Mouse (Mus musculus) liver, embryonic 12.5 days (tissue): Measurements from ENCODE around the gene Grm1. TPM values are rescaled to one million over a fixed set of nuclear protein-coding genes. Genes with fewer than 3 reads are reported as not detected.

Source experiments
- ATAC-seq: fragments of 200-750 bp; cut with Nextera tagmentation; 2 replicates; pipeline ENCODE4 v1.8.0; 2017; ENCODE audit warnings: moderate number of reproducible peaks, mild to moderate bottlenecking, moderate library complexity
- H3K27ac ChIP-seq: fragments of 300-500 bp; sonication (generic); 2 replicates; pipeline ENCODE4 v1.5.1; 2016; ENCODE audit warnings: mild to moderate bottlenecking
- H3K27me3 ChIP-seq: fragments of 300-500 bp; sonication (generic); replicated peaks from 2 replicates; pipeline ENCODE4 v1.6.1; 2016; ENCODE audit warnings: mild to moderate bottlenecking, moderate library complexity
- H3K36me3 ChIP-seq: fragments of 300-500 bp; sonication (generic); 2 replicates; pipeline ENCODE4 v1.6.1; 2016; ENCODE audit warnings: mild to moderate bottlenecking, moderate library complexity
- H3K4me1 ChIP-seq: fragments of 300-500 bp; sonication (generic); 2 replicates; pipeline ENCODE4 v1.6.1; 2016
- H3K4me2 ChIP-seq: fragments of 300-500 bp; sonication (generic); 2 replicates; pipeline ENCODE4 v1.6.1; 2016; ENCODE audit warnings: mild to moderate bottlenecking, moderate library complexity
- H3K4me3 ChIP-seq: fragments of 300-500 bp; sonication (generic); 2 replicates; pipeline ENCODE4 v1.5.1; 2016; ENCODE audit warnings: mild to moderate bottlenecking, moderate library complexity
- H3K9ac ChIP-seq: fragments of 300-500 bp; sonication (generic); 2 replicates; pipeline ENCODE4 v1.6.1; 2016; ENCODE audit warnings: mild to moderate bottlenecking, moderate library complexity
- H3K9me3 ChIP-seq: fragments of 300-500 bp; sonication (generic); replicated peaks from 2 replicates; pipeline ENCODE4 v1.6.1; 2016; ENCODE audit warnings: mild to moderate bottlenecking, moderate library complexity
- WGBS: fragments of 180-500 bp; shearing (Covaris S2); methylation state at CpG from one replicate; pipeline ENCODE4 v1.1.7; 2016; ENCODE audit not compliant: insufficient replicate concordance; 5-methylcytosine and 5-hydroxymethylcytosine counted together
- polyA plus RNA-seq: library from polyadenylated mRNA; unstranded; fragments of >200 nt; fragmentation: Nextera tagmentation; extraction: Ambion mirVana; gene quantifications from 2 replicates; pipeline ENCODE4 v1.2.1, GENCODE M21; 2016

Gene Grm1
- polyA plus RNA-seq, 1 experiment from 2014 or later, result not detected

- Histone ChIP-seq H3K27me3 (no peaks in the 10 kb centered on the region), H3K9me3 (no peaks in the 10 kb centered on the region), H3K27ac (no peak overlapping the region), H3K4me2 (no peak overlapping the region), H3K4me1 (no peaks in the 10 kb centered on the region), H3K36me3 (no peaks in the 10 kb centered on the region), H3K4me3 (no peak overlapping the region), H3K9ac (no peak overlapping the region)
- ATAC-seq, result no peak
- WGBS, result 59% methylated on average over 2 of the region's 2 CpGs
These were observed 215.9 kb downstream of the Grm1 start for GRCm38 (mm10) chr10:10866278-10866677.

DNA sequence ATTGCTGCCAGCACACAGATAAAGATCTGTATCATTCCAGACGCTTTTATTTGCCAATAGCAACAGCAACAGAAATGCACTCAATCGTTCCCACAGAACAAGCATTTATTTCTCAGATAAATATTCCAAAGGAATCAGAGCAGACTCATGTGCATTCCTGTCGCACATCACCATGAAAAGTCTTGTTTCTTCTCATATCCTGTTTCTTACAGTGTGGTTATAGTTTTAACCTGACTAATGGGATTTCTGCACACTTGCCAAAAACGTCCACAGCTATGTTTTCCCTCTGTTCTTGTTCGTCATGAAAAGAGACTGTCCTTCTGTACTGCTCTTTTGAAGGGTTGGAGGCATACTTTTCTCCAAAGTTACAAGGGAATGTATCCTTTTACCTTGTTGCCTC lies 217.4 kb downstream of the Grm1 start:
- H3K4me1 ChIP-seq, result no peaks in the 10 kb centered on the region
- no peaks in the 10 kb centered on the region for H3K9me3 ChIP-seq
- no peaks in the 10 kb centered on the region for H3K36me3 ChIP-seq
- no peak overlapping the region for H3K9ac ChIP-seq
- ATAC-seq, result no peak
- 48% methylated on average over 5 of the region's 5 CpGs for WGBS
- H3K4me2 ChIP-seq, result no peak overlapping the region
- no peaks in the 10 kb centered on the region for H3K27me3 ChIP-seq
- no peak overlapping the region for H3K4me3 ChIP-seq
- H3K27ac ChIP-seq, result no peak overlapping the region

DNA sequence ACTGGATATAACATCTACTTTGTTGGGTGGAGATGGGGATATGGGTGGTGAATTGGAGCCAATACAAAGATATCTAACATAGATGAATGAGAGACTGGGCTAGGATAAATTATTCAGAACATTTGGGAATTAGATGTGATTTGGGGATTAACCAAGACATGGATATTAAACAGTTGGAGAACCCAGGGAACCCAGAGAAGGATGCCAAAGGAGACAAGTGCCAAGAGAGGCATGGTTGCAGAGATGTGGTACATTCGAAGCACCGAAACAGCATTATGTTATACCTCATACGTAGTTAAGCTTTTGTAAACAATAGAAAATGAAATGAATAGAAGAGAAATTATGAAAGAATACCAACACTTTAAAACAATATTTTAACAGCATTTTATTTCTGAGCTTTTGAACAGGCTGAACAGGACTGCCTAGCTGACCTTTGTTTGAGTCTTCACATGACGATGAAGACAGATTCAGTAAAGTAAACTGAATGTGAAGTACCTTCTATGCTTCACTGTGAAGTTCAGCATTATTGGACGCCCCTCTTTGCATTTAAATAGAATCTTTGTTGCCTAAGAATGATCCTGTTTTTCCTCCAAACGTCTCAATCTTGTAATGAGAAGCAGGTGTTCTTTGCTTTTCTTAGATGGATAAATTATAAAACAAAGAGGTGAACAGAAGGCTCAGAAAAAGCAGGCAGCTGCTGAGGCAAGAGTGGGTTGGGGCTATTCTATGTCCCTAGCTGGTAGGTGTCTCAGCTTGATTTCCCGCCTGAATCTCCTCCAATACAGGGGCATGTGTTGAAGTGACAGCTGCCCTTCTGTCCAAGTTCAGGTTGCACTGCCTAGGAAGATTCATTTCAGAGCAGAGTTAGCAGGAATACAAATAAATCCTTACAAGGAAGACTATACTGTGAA lies 234.5 kb downstream of the Grm1 start:
- H3K4me2 ChIP-seq, result no peak overlapping the region
- H3K4me3 ChIP-seq, result no peak overlapping the region
- no peak for ATAC-seq
- H3K27ac ChIP-seq, result no peak overlapping the region
- H3K4me1 ChIP-seq, result no peaks in the 10 kb centered on the region
- WGBS, result 61% methylated on average over 7 of the region's 7 CpGs
- H3K36me3 ChIP-seq, result no peaks in the 10 kb centered on the region
- H3K27me3 ChIP-seq, result no peaks in the 10 kb centered on the region
- no peaks in the 10 kb centered on the region for H3K9me3 ChIP-seq
- H3K9ac ChIP-seq, result no peak overlapping the region

- H3K9me3 ChIP-seq, result no peaks in the 10 kb centered on the region
- no peak overlapping the region for H3K27ac ChIP-seq
- H3K36me3 ChIP-seq, result no peaks in the 10 kb centered on the region
- WGBS, result 59% methylated on average over 5 of the region's 5 CpGs
- no peak overlapping the region for H3K4me2 ChIP-seq
- ATAC-seq, result no peak
- H3K4me3 ChIP-seq, result no peak overlapping the region
- H3K27me3 ChIP-seq, result no peaks in the 10 kb centered on the region
- no peaks in the 10 kb centered on the region for H3K4me1 ChIP-seq
- no peak overlapping the region for H3K9ac ChIP-seq
These were observed 237.0 kb downstream of the Grm1 start for GRCm38 (mm10) chr10:10845059-10845685.

DNA sequence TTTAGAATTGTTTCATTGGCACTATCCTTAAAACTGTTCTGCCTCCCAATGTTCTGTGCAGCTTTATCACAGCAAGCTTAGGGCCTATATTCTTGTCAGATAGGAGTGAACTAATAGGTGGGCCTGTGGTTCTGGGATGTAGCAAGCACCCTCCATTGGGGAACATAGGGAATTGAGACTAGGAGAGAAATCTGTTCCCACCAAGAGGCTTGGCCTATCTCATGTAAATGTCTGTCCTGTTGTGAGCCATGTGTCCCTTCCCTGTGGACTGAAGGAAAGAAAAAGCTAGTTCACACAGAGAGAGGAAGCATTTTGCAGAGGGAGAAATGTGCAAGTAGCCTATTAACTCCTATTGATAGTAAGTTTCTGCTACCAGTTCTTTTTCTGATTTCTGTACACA lies 246.8 kb downstream of the Grm1 start:
- no peak overlapping the region for H3K4me3 ChIP-seq
- H3K4me1 ChIP-seq, result no peaks in the 10 kb centered on the region
- H3K9ac ChIP-seq, result no peak overlapping the region
- H3K36me3 ChIP-seq, result no peaks in the 10 kb centered on the region
- no peaks in the 10 kb centered on the region for H3K9me3 ChIP-seq
- H3K27me3 ChIP-seq, result no peaks in the 10 kb centered on the region
- H3K27ac ChIP-seq, result no peak overlapping the region
- ATAC-seq, result no peak
- no peak overlapping the region for H3K4me2 ChIP-seq

DNA sequence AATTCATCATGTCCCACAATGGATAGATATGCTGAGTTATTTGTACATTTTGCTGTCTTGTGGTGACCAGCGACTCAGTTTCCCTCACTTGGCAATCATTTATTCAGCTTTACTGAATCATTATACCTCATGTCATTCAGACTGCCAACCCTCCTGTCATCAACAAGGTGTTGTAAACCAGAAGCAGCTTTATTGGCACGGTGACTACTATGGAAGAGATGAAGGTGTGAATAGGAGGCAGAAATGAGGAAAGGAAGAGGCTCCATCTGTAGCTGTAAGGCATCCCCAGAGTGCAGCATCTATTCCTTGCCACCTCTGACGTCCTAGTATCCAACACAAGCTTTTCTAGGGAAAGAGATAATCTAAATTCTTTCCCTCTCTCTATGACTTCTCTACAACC lies 247.3 kb downstream of the Grm1 start:
- 49% methylated on average over 3 of the region's 3 CpGs for WGBS
- H3K4me3 ChIP-seq, result no peak overlapping the region

DNA sequence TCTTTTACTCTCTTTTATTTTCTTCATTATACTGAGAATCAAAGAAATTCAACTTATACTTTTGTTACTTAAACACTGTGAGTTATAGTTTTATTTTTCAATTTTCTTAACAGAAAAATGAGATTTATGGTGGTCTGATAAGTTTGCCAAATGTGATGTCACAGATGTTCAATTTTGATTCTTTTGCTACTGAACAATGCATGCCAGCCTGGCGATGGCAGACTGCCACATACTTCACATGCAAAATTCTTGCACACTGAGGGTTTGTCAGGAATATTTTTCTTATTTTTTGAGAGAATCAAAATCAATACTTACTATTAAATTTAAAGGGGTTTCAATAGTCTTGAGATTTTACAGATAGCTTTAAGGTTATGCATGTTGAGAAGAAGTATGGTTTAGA lies 251.0 kb downstream of the Grm1 start:
- Histone ChIP-seq H3K4me3 (no peak overlapping the region), H3K9me3 (no peaks in the 10 kb centered on the region), H3K4me2 (no peak overlapping the region), H3K36me3 (no peaks in the 10 kb centered on the region), H3K4me1 (no peaks in the 10 kb centered on the region), H3K9ac (no peak overlapping the region), H3K27ac (no peak overlapping the region), H3K27me3 (no peaks in the 10 kb centered on the region)
- no peak for ATAC-seq
- WGBS, result 51% methylated on average over 1 of the region's 1 CpGs

More for the DNA sequence above, 247.3 kb downstream of the Grm1 start:
- ATAC-seq, result no peak
- H3K9ac ChIP-seq, result no peak overlapping the region
- H3K4me1 ChIP-seq, result no peaks in the 10 kb centered on the region
- H3K27ac ChIP-seq, result no peak overlapping the region
- H3K9me3 ChIP-seq, result no peaks in the 10 kb centered on the region
- H3K36me3 ChIP-seq, result no peaks in the 10 kb centered on the region
- no peak overlapping the region for H3K4me2 ChIP-seq
- H3K27me3 ChIP-seq, result no peaks in the 10 kb centered on the region

GRCm38 (mm10) chr10:10827308-10827707 lies 254.8 kb downstream of the Grm1 start:
- Histone ChIP-seq H3K27me3 (no peaks in the 10 kb centered on the region), H3K4me3 (no peak overlapping the region), H3K4me1 (no peaks in the 10 kb centered on the region), H3K36me3 (no peaks in the 10 kb centered on the region), H3K4me2 (no peak overlapping the region), H3K9me3 (no peaks in the 10 kb centered on the region), H3K27ac (no peak overlapping the region), H3K9ac (no peak overlapping the region)
- WGBS, result 29% methylated on average over 1 of the region's 1 CpGs
- ATAC-seq, result no peak

DNA sequence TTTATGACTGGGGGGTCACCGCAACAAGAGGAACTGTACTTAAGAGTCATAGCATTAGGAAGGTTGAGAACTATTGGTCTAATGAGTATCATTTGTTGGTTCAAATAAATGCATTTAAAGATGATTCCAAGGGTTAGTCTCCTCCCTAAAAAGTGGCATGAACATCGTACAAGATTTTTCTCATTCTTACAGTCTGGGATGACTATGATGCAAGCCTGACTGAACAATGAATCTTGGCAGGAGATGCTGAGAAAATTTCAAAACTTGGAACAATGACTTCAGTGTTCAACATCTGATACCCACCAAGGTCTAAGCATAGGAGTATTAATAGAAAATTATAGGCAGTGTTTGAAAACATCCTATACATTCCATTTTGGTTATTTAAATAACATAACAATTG lies 264.1 kb downstream of the Grm1 start:
- no peak for ATAC-seq
- Histone ChIP-seq H3K4me1 (no peaks in the 10 kb centered on the region), H3K4me3 (no peak overlapping the region), H3K27me3 (no peaks in the 10 kb centered on the region), H3K36me3 (no peaks in the 10 kb centered on the region), H3K9ac (no peak overlapping the region), H3K4me2 (no peak overlapping the region), H3K27ac (no peak overlapping the region), H3K9me3 (no peaks in the 10 kb centered on the region)
- 72% methylated on average over 2 of the region's 2 CpGs for WGBS

GRCm38 (mm10) chr10:10814631-10815216 lies 267.4 kb downstream of the Grm1 start:
- Histone ChIP-seq H3K9ac (no peak overlapping the region), H3K27me3 (no peaks in the 10 kb centered on the region), H3K4me3 (no peak overlapping the region), H3K27ac (no peak overlapping the region), H3K9me3 (no peaks in the 10 kb centered on the region), H3K36me3 (no peaks in the 10 kb centered on the region), H3K4me1 (no peaks in the 10 kb centered on the region), H3K4me2 (no peak overlapping the region)
- WGBS, result 34% methylated on average over 2 of the region's 2 CpGs
- ATAC-seq, result no peak

DNA sequence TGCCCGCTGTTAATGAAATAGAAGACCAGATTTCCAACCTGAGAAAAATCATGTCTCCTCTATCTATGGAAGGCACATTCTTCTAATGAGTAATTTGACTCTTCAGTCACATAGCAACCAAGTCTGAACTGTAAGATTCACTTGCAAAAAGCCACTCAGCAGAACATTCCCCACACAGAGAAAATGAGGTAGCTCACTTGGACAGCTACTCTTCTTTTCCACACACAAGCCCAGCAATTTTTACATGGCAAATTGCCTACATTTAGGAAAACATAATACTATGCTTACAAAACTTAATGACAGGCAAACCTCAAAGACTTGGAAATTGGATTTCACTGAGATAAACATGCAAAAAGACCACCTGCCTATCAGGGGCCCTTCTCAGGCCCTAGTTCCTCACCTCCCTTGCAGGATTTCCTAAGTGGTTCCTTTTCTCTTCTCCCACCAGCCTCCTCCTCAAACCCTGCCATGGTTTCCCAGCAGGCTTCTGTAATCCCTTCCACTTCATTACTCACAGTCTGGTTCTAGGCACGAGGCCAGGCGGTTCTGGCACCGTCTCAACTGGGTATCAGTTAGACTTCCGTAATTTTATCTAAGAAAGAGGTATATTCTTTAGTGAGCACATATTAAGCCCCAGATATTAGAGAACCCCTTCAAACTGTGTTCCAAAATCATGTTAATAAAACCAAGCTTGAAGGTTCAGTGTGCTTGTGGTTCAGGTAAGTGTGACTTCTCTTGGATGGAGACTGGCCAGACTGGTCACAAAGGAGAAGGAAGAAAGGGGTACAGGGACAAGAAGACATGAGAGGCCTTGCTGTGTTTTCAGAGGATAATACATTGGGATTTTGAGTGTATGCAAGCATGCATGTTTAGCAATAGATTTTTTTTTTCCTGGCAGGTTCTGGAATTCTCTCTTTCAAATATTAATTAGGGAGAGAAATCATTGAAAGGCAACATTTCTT lies 269.1 kb downstream of the Grm1 start:
- Histone ChIP-seq H3K36me3 (no peaks in the 10 kb centered on the region), H3K4me3 (no peak overlapping the region), H3K9ac (no peak overlapping the region), H3K4me2 (no peak overlapping the region), H3K27me3 (no peaks in the 10 kb centered on the region), H3K9me3 (no peaks in the 10 kb centered on the region), H3K4me1 (no peaks in the 10 kb centered on the region), H3K27ac (no peak overlapping the region)
- no peak for ATAC-seq
- WGBS, result 48% methylated on average over 5 of the region's 5 CpGs
